Mouse (Mus musculus) induced T-regulatory cell, adult 2 months (primary cell): ENCODE results near the gene Smarcc1.

Experiments
- DNase-seq: peaks from one replicate; pipeline ENCODE4 v3.0.0-alpha.2; 2012; ENCODE audit warnings: low read depth

Gene Smarcc1

GRCm38 (mm10) chr9:110230395-110231071, 113.0 kb downstream of the Smarcc1 start:
- DNase-seq, result no peak

DNA sequence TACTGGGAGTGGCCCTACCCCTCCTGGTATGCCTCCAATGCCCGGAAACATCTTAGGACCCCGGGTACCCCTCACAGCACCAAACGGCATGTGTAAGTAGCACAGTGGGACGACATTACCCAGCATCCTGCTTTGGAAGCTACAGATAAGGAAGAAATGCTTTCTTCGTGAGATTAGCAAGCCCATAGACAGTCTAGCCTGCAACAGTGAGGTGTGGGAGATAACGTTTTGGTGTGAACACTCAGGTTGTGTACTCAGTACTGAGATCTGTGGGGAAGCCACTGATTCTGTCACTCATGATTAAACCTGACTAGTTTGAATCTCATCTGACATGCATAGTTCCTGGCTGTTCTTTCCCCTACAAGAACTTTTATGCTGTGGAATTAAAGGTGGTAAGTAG, 117.5 kb downstream of the Smarcc1 start:
- no peak for DNase-seq

- DNase-seq, result no peak
Observed at GRCm38 (mm10) chr9:110243221-110243833, 125.8 kb downstream of the Smarcc1 start, which contains the start of gene Cspg5. Gene Cspg5 (plus strand): TSS chr9:110243783.

- DNase-seq, result peak; percentile 24
Observed at GRCm38 (mm10) chr9:110244567-110244888, 127.0 kb downstream of the Smarcc1 start.

DNA sequence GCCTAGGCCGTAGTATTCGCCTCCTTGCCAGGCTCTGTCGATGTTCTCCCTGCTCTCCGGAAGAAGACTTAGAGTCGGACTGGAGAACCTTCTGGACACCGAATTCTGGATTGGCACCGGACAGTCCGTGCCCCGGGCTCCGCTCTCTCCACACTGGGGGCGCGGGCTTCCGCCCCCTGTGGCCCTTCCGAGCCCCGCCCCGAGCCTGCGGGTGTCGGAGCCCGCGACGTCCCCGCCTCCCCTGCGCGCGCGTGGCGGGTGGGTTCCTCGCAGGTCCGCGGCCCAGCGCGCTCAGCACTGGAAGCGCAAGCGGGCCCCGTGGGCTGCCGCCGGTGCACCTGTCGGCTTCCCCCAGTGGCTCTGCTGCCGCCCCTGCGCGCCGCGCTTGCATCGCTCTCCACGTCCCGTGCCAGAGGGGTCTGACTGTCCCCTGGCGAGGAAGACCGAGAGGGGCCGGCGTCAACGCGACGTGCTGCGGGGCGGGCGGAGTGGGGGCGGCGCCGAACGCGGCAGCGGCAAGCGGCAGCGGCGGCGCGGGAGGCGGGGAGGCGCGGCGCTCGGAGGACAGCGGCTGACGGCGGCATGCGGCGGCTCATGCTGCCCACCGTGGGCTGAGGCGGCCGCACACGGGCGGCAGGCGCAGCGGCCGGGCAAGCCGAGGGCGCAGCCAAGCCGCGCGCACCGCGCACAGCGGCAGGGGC, 127.5 kb downstream of the Smarcc1 start:
- peak; percentile 52 for DNase-seq

DNA sequence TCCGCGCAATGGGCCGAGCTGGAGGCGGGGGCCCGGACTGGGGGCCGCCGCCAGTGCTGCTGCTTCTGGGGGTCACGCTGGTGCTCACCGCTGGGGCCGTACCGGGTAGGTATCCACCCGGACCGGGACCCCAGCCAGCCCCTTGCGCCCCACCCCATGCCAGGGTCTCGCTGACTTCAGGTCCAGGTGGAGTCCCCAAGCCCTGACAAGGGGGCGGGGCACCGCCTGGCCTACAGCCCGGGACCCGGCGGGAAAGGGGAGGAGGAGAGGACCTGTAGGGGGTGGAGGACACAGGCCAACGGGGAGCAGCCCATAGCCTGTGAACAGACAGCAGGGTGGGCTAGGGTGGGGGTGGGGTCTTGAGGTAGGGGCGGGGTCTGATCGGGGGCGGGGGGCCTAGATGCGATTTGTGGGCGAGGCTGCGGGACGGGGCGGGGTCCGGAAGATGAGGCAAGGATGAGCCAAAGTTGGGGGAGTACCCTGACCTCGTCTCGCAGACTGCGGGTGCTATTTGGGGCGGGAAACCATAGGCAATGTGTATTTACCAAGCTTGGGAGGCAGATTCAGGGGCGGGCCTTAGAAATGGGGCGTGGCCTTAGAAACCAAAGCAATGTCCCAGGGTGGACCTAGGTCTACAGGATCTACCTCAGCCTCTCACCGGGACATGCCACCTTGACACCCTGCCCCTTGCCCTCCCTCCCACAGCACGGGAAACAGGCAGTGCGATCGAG, 128.2 kb downstream of the Smarcc1 start:
- DNase-seq, result peak; percentile 79

DNA sequence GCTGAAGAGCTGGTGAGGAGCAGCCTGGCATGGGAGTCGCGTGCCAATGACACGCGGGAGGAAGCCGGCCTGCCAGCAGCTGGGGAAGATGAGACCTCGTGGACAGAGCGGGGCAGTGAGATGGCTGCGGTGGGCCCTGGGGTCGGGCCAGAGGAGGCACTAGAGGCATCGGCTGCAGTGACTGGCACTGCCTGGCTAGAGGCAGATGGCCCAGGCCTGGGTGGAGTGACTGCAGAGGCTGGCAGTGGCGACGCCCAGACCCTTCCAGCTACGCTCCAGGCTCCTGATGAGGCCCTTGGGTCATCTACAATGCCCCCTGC, 128.8 kb downstream of the Smarcc1 start:
- DNase-seq, result no peak

DNA sequence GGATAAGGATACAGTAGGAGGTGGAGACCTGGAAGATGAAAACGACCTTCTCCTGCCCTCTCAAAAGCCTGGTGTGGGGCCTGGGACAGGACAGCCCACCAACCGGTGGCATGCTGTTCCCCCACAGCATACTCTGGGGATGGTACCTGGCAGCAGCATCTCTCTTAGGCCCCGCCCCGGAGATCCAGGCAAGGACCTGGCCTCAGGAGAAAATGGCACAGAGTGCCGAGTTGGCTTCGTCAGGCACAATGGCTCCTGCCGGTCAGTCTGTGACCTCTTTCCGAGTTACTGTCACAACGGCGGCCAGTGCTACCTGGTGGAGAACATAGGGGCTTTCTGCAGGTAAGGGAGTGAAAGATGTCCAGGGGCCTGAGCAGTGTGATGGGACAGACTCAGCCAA, 129.5 kb downstream of the Smarcc1 start:
- DNase-seq, result no peak

DNA sequence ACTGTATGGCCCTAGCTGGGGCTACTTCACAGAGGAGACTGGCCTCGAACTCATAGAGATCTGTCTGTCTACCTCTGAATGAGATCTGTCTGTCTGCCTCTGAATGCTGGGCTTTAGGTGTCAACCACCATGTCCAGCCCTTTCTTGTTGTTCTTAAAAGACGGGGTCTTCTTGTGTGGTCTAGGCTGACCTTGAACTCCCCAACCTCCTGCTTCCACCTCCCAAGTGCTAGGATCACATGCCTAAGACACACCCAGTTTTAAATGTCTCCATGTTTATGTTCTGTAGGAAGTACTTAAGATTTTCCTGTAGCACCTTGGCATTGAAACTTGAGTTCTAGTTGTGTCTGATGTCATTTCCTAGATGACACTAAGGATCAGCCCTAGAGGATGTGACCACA, 131.4 kb downstream of the Smarcc1 start:
- no peak for DNase-seq

- DNase-seq, result no peak
Observed at GRCm38 (mm10) chr9:110249823-110250543, 132.5 kb downstream of the Smarcc1 start.

DNA sequence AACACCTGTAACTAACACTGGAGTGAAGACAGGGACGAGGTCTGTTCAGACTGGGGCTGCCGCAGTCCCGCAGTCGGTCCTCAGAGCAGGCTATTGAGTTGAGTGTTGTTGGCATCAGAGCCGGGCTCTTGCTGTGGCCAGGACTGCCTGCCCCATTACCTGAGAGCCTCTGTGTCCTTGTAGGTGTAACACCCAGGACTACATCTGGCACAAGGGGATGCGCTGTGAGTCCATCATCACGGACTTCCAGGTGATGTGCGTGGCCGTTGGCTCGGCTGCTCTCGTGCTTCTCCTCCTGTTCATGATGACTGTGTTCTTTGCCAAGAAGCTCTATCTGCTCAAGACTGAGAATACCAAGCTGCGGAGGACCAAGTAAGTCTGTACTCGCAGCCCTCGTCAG, 133.3 kb downstream of the Smarcc1 start:
- no peak for DNase-seq

GRCm38 (mm10) chr9:110255407-110256019, 138.0 kb downstream of the Smarcc1 start:
- DNase-seq, result no peak

DNA sequence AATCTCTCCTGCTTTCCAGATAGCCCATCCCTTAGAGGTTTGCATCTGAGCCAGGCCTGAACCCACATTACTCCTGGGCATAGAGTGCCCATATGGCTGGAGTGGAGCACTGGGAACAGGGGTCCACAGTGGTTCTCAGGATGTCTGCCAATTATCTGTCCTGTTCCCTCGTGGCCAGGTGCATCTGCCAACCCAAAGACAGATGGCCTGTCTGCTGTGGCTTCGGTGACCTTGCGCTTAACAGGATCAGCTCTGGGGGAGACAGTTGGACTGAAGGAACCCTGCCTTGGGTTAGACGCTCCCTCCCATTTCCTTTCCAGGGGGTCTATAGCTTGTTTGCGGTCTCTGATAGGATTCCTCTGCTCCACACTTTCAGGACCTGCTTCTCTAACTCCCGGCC, 141.1 kb downstream of the Smarcc1 start:
- no peak for DNase-seq

DNA sequence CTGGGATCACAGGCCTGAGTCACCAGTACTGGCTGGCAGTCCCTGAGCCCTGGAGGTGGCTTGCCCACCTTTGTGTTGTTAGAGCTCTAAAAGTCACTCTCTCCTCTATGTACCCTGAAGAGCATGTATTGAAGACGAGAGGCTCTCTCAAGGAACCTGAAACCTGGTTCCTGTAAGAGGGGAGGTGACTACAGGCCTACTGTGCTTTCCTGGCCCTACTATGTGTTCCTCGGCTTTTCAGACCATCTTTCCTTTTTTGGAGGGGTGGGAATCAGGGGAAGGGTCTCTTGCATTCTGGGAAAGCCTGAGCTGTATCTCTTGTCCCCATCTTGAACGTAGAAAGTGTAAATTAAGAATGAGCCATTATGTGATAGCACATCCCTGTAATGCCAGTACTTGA, 141.6 kb downstream of the Smarcc1 start:
- DNase-seq, result no peak

DNA sequence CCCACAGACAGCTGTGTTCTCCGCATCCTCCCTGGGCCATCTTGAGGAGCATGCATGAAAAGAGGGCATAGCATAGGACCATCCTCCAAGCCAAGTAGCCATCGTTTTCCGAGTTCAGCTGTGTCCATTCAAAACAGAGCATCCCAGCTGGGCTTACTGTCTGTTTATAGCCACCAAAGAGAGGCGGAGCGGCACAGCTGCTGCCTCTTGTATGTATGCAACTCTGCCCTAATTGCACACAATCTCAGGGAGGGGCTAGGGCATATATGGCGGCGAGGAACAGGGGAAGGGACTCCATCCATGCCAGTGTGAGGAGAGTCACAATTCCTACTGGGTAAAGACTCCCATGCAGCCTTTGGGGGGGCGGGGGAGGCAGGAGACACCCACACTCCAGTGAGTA, 145.7 kb downstream of the Smarcc1 start:
- no peak for DNase-seq

DNA sequence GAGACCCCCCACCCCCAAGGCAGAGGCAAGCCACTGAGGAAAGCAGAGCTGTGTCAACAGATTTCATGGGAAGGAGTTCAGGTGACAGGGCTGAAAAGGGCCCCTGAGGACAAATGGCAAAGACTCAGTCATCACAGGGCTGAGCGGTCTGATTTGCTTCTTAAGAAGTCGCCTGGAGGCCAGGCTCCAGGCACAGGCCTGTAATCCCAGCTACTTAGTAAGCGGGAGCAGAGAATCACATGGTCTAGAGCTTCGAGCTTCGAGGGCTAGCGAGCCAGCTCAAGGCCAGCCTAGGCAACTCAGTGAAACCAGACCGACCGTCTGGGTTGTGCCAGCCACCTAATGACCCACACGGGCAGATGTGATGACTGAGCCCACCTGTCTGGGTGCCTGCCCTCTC, 147.5 kb downstream of the Smarcc1 start:
- DNase-seq, result no peak

GRCm38 (mm10) chr9:110268416-110268815, 150.9 kb downstream of the Smarcc1 start:
- DNase-seq, result no peak

DNA sequence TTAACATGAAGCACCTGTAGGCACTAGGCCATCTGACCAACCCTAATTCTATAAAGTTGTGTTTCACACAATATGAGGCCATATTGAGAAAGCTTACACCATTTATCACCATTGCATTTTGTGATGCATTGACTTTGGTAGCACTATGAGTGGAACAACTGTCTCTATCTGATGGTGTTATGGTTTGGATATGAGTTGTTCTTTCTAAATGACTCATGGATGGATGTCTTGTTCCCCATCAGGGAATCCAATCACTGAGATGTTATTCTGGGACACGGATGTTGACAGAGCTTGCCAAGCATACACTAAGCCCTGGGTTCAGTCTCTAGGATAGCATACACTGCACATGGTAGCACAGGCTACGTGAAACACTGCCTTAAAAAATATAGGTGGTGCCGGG, 154.8 kb downstream of the Smarcc1 start:
- peak; percentile 34 for DNase-seq

- DNase-seq, result no peak
Observed at GRCm38 (mm10) chr9:110273507-110273906, 156.0 kb downstream of the Smarcc1 start.

DNA sequence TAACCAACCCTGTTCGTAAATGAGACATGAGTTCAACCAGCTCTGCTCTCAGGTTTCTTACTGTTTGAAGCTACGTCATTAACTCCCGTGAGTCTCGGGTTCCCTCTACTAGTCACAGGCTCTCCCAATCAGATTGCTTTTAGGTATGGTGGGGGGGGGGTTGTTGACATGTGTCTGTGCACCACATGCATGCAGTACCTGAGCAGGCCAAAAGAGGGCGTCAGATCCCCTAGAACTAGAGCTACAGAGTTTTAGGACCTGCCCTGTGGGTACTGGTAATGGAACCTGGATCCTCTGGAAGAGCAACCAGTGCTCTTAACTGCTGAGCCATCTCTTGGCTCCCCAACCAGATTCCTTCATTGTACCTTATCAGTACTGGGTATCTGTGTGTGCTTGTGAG, 158.4 kb downstream of the Smarcc1 start:
- peak; percentile 42 for DNase-seq

DNA sequence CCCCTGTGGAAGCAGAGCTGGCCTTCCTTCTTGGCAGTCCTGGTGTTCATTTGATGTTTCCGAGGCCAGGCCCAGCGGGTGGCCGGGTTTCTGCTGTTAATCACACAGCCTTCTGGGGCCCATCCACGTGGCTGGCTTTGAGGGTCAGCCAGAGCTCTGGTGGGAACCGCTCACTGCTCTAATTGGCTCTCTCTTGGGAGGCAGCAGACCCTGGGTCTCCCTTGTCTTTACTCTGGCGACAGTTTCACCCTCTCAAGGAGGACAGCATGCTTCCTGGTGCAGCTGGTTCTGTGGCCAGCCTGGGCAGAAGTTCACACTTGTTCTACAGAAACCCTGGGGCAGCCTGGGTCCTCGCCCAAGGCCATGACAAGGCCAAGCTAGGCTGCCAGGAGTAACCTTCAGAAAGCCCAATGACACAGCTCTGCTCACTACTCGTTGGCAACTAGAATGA, 159.9 kb downstream of the Smarcc1 start:
- no peak for DNase-seq
